Mouse (Mus musculus) heart, adult 2 months (tissue): ENCODE data around the gene Lrrc31. TPM values are rescaled to one million over a fixed set of nuclear protein-coding genes. Genes with fewer than 3 reads are reported as not detected.

Source experiments
- DNase-seq, 2 experiments: peaks; one replicate each; pipeline ENCODE4 v3.0.0; 2021
- H3K27ac ChIP-seq: fragments of 200-600 bp; 2 replicates; pipeline ENCODE4 v1.8.1; 2022
- H3K27me3 ChIP-seq: fragments of 200-500 bp; 2 replicates; pipeline ENCODE4 v1.6.1; 2012; ENCODE audit warnings: mild to moderate bottlenecking, low read length, inconsistent platforms, mixed read lengths; ENCODE audit not compliant: control insufficient read depth, insufficient read depth
- H3K36me3 ChIP-seq: fragments of 200-500 bp; 2 replicates; pipeline ENCODE4 v1.6.1; 2012; ENCODE audit warnings: low read length, inconsistent platforms; ENCODE audit not compliant: control insufficient read depth, insufficient read depth
- H3K4me1 ChIP-seq: fragments of 200-500 bp; 2 replicates; pipeline ENCODE4 v1.6.1; 2011; ENCODE audit warnings: low read length; ENCODE audit not compliant: control insufficient read depth, insufficient read depth
- H3K4me3 ChIP-seq: fragments of 200-600 bp; 2 replicates; pipeline ENCODE4 v1.8.1; 2022
- H3K79me2 ChIP-seq: fragments of 200-500 bp; replicated peaks from 2 replicates; pipeline ENCODE4 v1.6.1; 2012; ENCODE audit warnings: mild to moderate bottlenecking, inconsistent platforms, low read length, moderate library complexity, mixed read lengths; ENCODE audit not compliant: control insufficient read depth, insufficient read depth
- H3K9ac ChIP-seq: fragments of 200-500 bp; 2 replicates; pipeline ENCODE4 v1.6.1; 2012; ENCODE audit warnings: low read depth, mild to moderate bottlenecking, control low read depth, inconsistent platforms, low read length, mixed read lengths
- CTCF ChIP-seq: fragments of 200-600 bp; IDR thresholded peaks from 2 replicates; pipeline ENCODE4 v1.8.1; 2022; ENCODE audit warnings: antibody characterized with exemption, mild to moderate bottlenecking, moderate library complexity
- EP300 ChIP-seq: fragments of 200-500 bp; IDR thresholded peaks from 2 replicates; pipeline ENCODE4 v1.6.1; 2011; ENCODE audit warnings: low read depth, low read length, control low read depth; ENCODE audit not compliant: insufficient read depth
- POLR2A ChIP-seq: fragments of 200-500 bp; IDR thresholded peaks from 2 replicates; pipeline ENCODE4 v1.6.1; 2011; ENCODE audit warnings: mild to moderate bottlenecking, low read depth, low read length, control low read depth; ENCODE audit not compliant: insufficient read depth
- WGBS: fragments of 180-500 bp; shearing (Covaris S2); methylation state at CpG from one replicate; pipeline ENCODE4 v1.1.7; 2018; 5-methylcytosine and 5-hydroxymethylcytosine counted together
- intact Hi-C: fragments of 180-260 bp; cut with DNase I; formaldehyde crosslinking; loops from one replicate; pipeline ENCODE4 v1.15.1; 2025
- polyA plus RNA-seq: library from polyadenylated mRNA; depleted of rRNA; stranded (reverse); fragments of >200 nt; gene quantifications from 2 replicates; pipeline ENCODE4 v1.2.3, GENCODE M21; 2012
- total RNA-seq, 2 experiments: library from RNA; stranded (reverse); gene quantifications; 2 replicates each; pipeline ENCODE4 v1.2.3; 2021

The Lrrc31 gene
- total and polyA plus RNA-seq, 3 experiments, result 0.11 to 0.23 (median 0.18) TPM

- no peaks in the 10 kb centered on the region for H3K79me2 ChIP-seq
- H3K4me3 ChIP-seq, result no peak overlapping the region
- no peaks in the 10 kb centered on the region for H3K36me3 ChIP-seq
- no peak for TF ChIP-seq POLR2A
- H3K27me3 ChIP-seq, result no peaks in the 10 kb centered on the region
- no peak for DNase-seq
- no peak overlapping the region for H3K27ac ChIP-seq
- H3K9ac ChIP-seq, result no peak overlapping the region
- WGBS, result 79% methylated on average over 2 of the region's 2 CpGs
- no peaks in the 10 kb centered on the region for H3K4me1 ChIP-seq
- intact Hi-C loops, result no loop called here
These were observed 22.8 kb upstream of the Lrrc31 start for GRCm38 (mm10) chr3:30722461-30722860.

- H3K9ac ChIP-seq, result no peak overlapping the region
- intact Hi-C loops, result no loop called here
- TF ChIP-seq EP300, result no peak
- TF ChIP-seq CTCF, result no peak
- no peak for TF ChIP-seq POLR2A
- 75% methylated on average over 4 of the region's 4 CpGs for WGBS
- no peak overlapping the region for H3K27ac ChIP-seq
- no peaks in the 10 kb centered on the region for H3K4me1 ChIP-seq
- DNase-seq, result no peak
- H3K27me3 ChIP-seq, result no peaks in the 10 kb centered on the region
- H3K36me3 ChIP-seq, result no peaks in the 10 kb centered on the region
- H3K4me3 ChIP-seq, result no peak overlapping the region
- H3K79me2 ChIP-seq, result no peaks in the 10 kb centered on the region
These were observed 22.4 kb upstream of the Lrrc31 start for GRCm38 (mm10) chr3:30722036-30722435.

DNA sequence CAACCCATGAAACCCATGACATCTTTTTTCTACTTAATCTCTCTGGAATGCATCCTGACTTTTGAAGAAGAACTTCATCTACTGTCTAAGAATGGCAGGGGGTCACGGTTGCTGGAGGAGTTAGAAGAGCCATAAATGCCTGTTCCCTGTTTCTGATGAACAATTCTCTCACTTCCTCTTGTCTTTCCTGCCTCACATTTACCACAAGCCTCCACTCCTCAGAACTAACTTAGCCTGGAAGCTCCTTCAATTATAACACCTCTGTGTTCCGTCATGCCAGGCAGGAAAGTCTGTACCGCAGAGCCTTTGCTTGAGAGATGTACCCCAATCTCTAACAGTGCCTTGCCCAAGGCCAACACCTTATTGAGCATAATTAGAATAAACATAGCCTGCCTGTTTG is 19.0 kb upstream of the Lrrc31 start:
- TF ChIP-seq POLR2A (no peak), CTCF (no peak)
- no peak overlapping the region for H3K27ac ChIP-seq
- no peaks in the 10 kb centered on the region for H3K27me3 ChIP-seq
- H3K4me1 ChIP-seq, result no peaks in the 10 kb centered on the region
- WGBS, result 85% methylated on average over 3 of the region's 3 CpGs
- no peaks in the 10 kb centered on the region for H3K36me3 ChIP-seq
- DNase-seq, result no peak
- no peak overlapping the region for H3K9ac ChIP-seq
- intact Hi-C loops, result no loop called here
- no peak overlapping the region for H3K4me3 ChIP-seq
- no peaks in the 10 kb centered on the region for H3K79me2 ChIP-seq

DNA sequence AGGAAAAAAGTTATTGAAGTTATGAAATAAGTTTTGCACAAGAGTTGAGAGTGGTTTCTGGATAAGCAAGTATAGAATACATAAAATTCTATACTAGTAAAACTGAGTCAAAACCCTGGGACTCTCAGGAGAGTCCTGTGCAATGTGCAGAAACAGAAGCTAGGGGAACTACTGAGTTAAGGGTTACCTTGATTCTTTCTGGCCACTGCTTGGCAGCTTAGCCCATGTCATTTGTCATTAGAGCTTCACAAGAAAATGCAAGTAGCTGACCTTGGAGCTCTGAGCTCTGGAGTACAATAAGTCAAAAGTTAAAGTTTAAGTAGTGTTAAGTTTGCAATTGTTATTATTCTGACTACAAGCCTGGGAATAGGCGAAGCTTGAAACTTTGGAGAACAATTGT is 13.7 kb upstream of the Lrrc31 start:
- intact Hi-C loops, result no loop called here
- Histone ChIP-seq H3K27ac (no peak overlapping the region), H3K4me3 (no peak overlapping the region), H3K9ac (no peak overlapping the region), H3K4me1 (no peaks in the 10 kb centered on the region), H3K27me3 (no peaks in the 10 kb centered on the region), H3K36me3 (no peaks in the 10 kb centered on the region), H3K79me2 (no peaks in the 10 kb centered on the region)
- no peak for TF ChIP-seq POLR2A
- TF ChIP-seq EP300, result no peak
- no peak for TF ChIP-seq CTCF
- no peak for DNase-seq
- WGBS, result 89% methylated on average over 1 of the region's 1 CpGs

DNA sequence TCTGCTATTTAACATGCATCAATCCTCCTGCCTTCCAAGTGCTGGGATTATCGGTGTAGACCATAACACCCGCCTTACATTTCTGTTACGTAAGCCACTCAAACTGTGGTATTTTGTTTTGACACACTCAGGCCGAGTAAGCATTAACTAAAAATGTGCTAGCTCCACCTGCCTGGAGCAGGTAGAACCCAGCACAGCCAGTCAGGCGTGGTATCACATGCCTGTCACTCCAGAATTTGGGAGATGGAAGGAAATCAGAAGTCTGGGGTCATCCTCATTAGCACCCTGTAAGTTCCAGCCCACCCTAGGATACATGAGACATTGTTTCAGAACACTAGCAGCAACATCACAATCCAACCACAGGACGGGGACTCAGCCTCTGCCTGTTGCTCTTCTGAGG is 10.5 kb upstream of the Lrrc31 start:
- intact Hi-C loops, result no loop called here
- DNase-seq, result no peak
- Histone ChIP-seq H3K36me3 (no peaks in the 10 kb centered on the region), H3K79me2 (no peaks in the 10 kb centered on the region), H3K9ac (no peak overlapping the region), H3K27ac (no peak overlapping the region), H3K4me1 (no peaks in the 10 kb centered on the region), H3K27me3 (no peaks in the 10 kb centered on the region), H3K4me3 (no peak overlapping the region)
- TF ChIP-seq EP300, result no peak
- TF ChIP-seq CTCF, result no peak
- TF ChIP-seq POLR2A, result no peak
- 78% methylated on average over 6 of the region's 6 CpGs for WGBS

GRCm38 (mm10) chr3:30706614-30707276 is 7.1 kb upstream of the Lrrc31 start:
- H3K4me1 ChIP-seq, result no peaks in the 10 kb centered on the region
- 32% methylated on average over 4 of the region's 4 CpGs for WGBS
- H3K79me2 ChIP-seq, result no peaks in the 10 kb centered on the region
- H3K27me3 ChIP-seq, result no peaks in the 10 kb centered on the region
- no peaks in the 10 kb centered on the region for H3K36me3 ChIP-seq
- no peak overlapping the region for H3K27ac ChIP-seq
- no peak for TF ChIP-seq POLR2A
- no peak for TF ChIP-seq EP300
- TF ChIP-seq CTCF, result no peak
- DNase-seq, result no peak
- H3K9ac ChIP-seq, result no peak overlapping the region
- H3K4me3 ChIP-seq, result no peak overlapping the region
- intact Hi-C loops, result no loop called here
